Mouse (Mus musculus) cerebellum, postnatal 4 days (tissue): ENCODE measurements around the gene Rhbdl2.

Experiments
- DNase-seq, 2 experiments: peaks; one replicate each; pipeline ENCODE4 v3.0.0; 2022; ENCODE audit warnings: low spot score in 2 of 2, mixed read lengths in 1 of 2

Rhbdl2 gene

GRCm38 (mm10) chr4:123814030-123814501, 26.4 kb downstream of the Rhbdl2 start:
- no peak for DNase-seq

DNA sequence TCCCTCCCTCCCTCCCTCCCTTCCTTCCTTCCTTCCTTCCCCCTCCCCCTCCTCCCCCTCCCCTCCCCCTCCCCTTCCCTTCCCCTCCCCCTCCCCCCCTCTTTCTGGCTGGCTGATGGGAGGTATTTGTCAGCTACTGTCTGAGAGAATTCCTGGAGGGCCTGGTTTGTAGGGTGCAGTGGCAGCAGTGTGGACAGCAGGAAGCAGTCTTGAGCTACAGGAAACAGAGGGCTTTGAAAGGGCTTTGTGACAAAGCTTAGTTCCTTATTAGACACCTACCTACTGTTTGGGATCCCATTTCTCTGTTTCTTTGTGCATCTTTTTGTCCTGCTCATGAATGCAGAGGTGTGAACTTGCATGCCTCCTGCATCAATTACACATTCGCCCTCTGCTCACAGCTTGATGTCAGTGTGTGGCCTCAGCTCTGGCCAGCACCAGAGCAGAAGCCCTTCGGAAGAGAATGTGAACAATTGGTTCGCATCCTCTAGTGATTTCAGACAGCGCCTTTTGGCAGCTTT, 31.5 kb downstream of the Rhbdl2 start:
- peak in 1 of 2 experiments; percentile 15 for DNase-seq

DNA sequence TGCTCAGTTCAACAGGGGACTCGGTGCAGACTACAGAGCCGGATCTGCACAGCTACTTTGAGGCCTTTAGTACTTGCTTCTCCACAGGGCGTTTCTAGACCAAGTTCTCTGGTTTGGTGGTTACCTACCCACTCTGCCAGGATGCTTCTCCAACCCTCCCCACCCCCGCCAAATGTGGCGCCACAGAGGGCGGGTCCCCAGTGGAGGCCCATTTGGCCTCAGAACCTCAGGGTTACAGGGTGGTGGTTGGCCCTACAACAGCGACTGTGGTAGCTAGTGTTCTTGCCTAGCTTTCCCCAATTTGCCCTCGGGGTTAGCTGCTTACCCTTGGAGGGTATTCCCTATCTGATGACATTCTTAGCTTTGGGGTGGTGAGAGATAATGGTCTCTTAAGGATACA, 54.5 kb downstream of the Rhbdl2 start:
- DNase-seq = no peak

GRCm38 (mm10) chr4:123856888-123857287, 69.2 kb downstream of the Rhbdl2 start:
- DNase-seq = no peak

DNA sequence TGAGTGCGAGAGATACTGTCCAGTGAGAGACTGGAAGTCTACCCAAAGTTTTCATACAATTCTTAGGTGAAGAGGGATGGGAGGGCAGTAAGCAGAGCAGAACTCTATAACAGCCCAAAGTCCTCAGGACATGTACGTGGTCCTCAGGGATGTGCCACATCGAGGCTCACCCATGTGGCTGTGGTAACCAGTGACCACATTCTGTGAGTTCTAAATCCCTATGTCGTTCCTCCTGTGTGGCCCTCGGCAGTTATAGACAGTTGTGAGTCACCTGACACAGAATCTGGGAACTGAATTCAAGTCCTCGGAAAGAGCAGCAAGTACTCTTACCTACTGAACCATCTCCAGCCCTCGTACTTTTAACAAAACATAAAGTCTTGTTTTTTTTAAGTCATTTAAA, 70.4 kb downstream of the Rhbdl2 start:
- DNase-seq = no peak

- no peak for DNase-seq
Measured at GRCm38 (mm10) chr4:123859379-123859778, 71.7 kb downstream of the Rhbdl2 start, which contains the start of gene 4933427I04Rik. Gene 4933427I04Rik (plus strand): TSS chr4:123859679.

DNA sequence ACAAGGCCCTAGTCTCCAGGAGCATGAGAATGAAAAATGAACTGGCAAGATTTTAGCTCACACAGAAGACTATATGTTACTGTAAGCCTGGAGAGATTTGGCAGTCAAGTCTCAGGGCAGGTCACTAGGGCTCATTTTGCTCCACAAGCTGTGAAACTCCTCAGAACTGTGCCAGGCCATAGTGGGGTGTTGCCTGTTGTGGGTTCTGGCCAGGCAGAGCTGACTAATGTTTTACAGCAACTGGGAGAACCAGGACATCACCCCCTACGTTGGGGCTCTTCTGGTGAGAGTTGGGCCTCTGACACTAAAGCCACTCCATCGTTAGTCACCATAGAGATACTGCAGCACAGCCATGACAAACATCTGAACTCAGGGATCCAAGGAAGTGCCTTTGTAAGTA, 72.1 kb downstream of the Rhbdl2 start:
- DNase-seq = no peak

- no peak for DNase-seq
Measured at GRCm38 (mm10) chr4:123860621-123861020, 72.9 kb downstream of the Rhbdl2 start.
